Mouse (Mus musculus) intestine, embryonic 15.5 days (tissue): Measurements from ENCODE around the gene Ano1. TPM values are rescaled to one million over a fixed set of nuclear protein-coding genes. Genes with fewer than 3 reads are reported as not detected.

Experiments used
- ATAC-seq: fragments of 200-750 bp; cut with Nextera tagmentation; 2 replicates; pipeline ENCODE4 v1.8.0; 2017; ENCODE audit warnings: moderate TSS enrichment, moderate library complexity
- H3K27ac ChIP-seq: fragments of 300-500 bp; sonication (generic); 2 replicates; pipeline ENCODE4 v1.5.1; 2015; ENCODE audit warnings: mild to moderate bottlenecking, inconsistent platforms
- H3K27me3 ChIP-seq: fragments of 300-500 bp; sonication (generic); replicated peaks from 2 replicates; pipeline ENCODE4 v1.6.1; 2015; ENCODE audit warnings: inconsistent platforms
- H3K36me3 ChIP-seq: fragments of 300-500 bp; sonication (generic); 2 replicates; pipeline ENCODE4 v1.6.1; 2015; ENCODE audit warnings: inconsistent platforms
- H3K4me1 ChIP-seq: fragments of 300-500 bp; sonication (generic); replicated peaks from 2 replicates; pipeline ENCODE4 v1.6.1; 2015; ENCODE audit warnings: inconsistent platforms
- H3K4me2 ChIP-seq: fragments of 300-500 bp; sonication (generic); replicated peaks from 2 replicates; pipeline ENCODE4 v1.6.1; 2015; ENCODE audit warnings: mild to moderate bottlenecking, inconsistent platforms
- H3K4me3 ChIP-seq: fragments of 300-500 bp; sonication (generic); replicated peaks from 2 replicates; pipeline ENCODE4 v1.5.1; 2015; ENCODE audit warnings: inconsistent platforms
- H3K9ac ChIP-seq: fragments of 300-500 bp; sonication (generic); 2 replicates; pipeline ENCODE4 v1.6.1; 2015; ENCODE audit warnings: inconsistent platforms
- H3K9me3 ChIP-seq: fragments of 300-500 bp; sonication (generic); 2 replicates; pipeline ENCODE4 v1.6.1; 2016; ENCODE audit warnings: inconsistent platforms
- WGBS: fragments of 180-500 bp; shearing (Covaris S2); methylation state at CpG from one replicate; pipeline ENCODE4 v1.1.7; 2015; 5-methylcytosine and 5-hydroxymethylcytosine counted together
- polyA plus RNA-seq: library from polyadenylated mRNA; unstranded; fragments of >200 nt; fragmentation: Nextera tagmentation; extraction: Ambion mirVana; gene quantifications from 2 replicates; pipeline ENCODE4 v1.2.1, GENCODE M21; 2015

The Ano1 gene
- polyA plus RNA-seq, 1 experiment from 2014 or later = 27.8 TPM

DNA sequence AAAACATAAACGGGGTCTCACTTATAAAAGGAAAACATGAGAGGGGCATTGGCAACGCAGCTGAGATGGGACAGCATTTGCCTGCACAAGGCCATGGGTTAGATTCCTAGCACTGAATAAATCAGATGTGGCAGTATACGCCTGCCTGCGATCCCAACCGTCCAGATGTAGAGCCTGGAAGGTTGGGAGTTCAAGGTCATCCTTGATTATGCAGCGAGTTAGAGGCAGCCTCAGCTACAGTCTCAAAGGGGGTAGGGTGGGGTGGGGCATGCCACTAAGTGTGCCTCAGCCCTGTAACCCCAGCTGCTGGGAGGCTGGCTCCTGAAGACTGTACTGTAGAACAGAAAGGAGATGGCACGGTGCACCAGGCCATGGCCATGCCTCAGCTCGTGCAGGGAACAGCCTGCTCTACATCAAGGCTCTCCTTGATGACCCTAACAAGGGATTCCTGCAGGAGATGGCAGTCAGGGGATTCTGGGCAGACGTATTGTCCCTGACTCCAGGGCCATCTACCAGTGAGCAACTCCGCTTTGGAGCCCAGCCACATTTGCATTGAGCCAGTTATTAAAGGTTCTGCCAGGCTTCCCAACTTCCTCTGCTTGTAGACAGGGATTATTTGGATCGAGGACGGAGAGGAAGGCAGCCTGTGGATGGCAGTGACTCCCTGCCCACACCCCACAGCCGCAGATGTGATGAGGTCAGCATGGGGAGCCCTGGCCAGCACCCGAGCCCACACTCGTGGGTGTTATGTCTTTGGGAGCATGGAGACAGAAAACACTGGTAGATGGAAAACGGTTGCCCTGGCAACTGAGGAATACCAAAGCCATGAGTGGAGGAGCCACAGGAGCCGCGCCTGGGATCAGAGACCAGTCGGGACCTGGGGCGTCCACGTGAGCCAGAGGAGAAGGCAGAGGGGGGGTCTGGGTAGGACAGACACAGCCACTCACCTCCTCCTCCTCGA, 130.8 kb downstream of the Ano1 start:
- ATAC-seq = no peak
- Histone ChIP-seq H3K9ac (no peak overlapping the region), H3K4me1 (no peaks in the 10 kb centered on the region), H3K27ac (no peak overlapping the region), H3K4me3 (no peak overlapping the region), H3K4me2 (no peak overlapping the region), H3K36me3 (peaks cover 6% of the 10 kb centered on the region; the same call in 1 of the 2 replicates), H3K9me3 (no peaks in the 10 kb centered on the region), H3K27me3 (no peaks in the 10 kb centered on the region)
- WGBS = 68% methylated on average over 22 of the region's 22 CpGs

DNA sequence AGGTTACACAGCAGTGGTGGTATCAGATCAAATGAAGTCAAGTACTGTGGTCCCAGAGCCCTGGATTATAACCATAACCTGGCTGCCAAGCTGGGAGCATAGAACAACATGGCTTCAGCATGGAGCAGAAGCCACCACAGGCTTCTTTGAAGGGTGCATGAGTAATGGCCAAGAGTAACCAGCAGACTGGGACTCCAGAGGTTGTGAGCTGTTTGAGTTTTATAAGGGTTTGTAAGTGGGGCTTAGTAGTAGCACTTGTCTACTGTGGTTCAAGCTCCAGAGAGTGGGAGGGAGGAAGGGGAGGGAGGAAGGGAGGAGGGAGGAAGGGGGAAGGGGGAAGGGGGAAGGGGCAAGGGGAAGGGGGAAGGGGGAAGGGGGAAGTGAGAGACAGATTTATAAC, 131.5 kb downstream of the Ano1 start:
- Histone ChIP-seq H3K9ac (no peak overlapping the region), H3K27ac (no peak overlapping the region)

DNA sequence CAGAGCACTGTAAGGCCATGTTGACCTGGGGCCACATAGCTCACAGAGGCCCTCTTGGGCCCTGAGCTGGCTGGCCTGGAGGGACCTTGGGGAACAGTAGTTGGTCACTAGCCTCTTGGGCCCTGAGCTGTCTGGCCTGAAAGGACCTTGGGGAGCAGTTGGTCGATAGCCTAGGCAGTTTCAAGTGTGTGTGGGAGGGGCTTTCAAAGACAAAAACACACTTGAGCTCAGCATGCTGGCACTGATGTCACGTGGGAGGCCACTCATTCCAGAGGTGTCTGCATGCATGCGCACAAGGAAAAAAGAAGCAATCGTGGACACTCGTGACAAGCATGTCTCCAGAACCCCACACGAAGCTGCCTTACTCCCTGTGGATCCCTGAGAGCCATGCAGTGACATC, 136.4 kb downstream of the Ano1 start:
- H3K4me1 ChIP-seq = no peaks in the 10 kb centered on the region
- WGBS = 72% methylated on average over 6 of the region's 6 CpGs
- no peaks in the 10 kb centered on the region for H3K36me3 ChIP-seq
- ATAC-seq = no peak
- no peaks in the 10 kb centered on the region for H3K27me3 ChIP-seq
- H3K4me2 ChIP-seq = no peak overlapping the region
- no peak overlapping the region for H3K4me3 ChIP-seq
- H3K27ac ChIP-seq = no peak overlapping the region
- H3K9ac ChIP-seq = no peak overlapping the region
- H3K9me3 ChIP-seq = no peaks in the 10 kb centered on the region

More for the DNA sequence above, 131.5 kb downstream of the Ano1 start:
- no peaks in the 10 kb centered on the region for H3K9me3 ChIP-seq
- H3K27me3 ChIP-seq = no peaks in the 10 kb centered on the region
- H3K4me1 ChIP-seq = no peaks in the 10 kb centered on the region
- H3K36me3 ChIP-seq = peaks cover 6% of the 10 kb centered on the region; the same call in 1 of the 2 replicates
- no peak overlapping the region for H3K4me3 ChIP-seq
- H3K4me2 ChIP-seq = no peak overlapping the region
- ATAC-seq = no peak

DNA sequence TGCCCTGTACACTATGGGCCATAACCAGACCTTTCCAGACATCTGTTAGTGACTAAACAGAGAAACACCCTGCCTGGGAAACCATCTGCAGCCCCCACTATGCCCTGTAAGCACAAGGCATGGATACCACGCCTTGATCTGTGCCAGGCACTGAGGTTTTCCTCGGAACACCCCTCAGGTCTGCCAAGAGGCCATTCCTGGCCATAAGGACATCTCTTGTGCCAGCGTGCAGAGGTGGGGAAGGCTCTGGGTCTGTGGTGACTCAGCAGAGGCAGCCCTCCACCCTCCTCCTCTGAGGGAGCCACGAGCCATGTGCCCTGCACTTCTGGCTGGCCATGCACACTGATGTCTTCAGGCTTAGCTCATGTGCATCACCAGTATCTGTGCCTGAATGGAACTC, 138.9 kb downstream of the Ano1 start:
- H3K9ac ChIP-seq = no peak overlapping the region
- H3K27ac ChIP-seq = no peak overlapping the region
- ATAC-seq = no peak
- no peak overlapping the region for H3K4me2 ChIP-seq
- H3K36me3 ChIP-seq = no peaks in the 10 kb centered on the region
- no peaks in the 10 kb centered on the region for H3K27me3 ChIP-seq
- no peaks in the 10 kb centered on the region for H3K4me1 ChIP-seq
- no peaks in the 10 kb centered on the region for H3K9me3 ChIP-seq
- 78% methylated on average over 4 of the region's 4 CpGs for WGBS
- no peak overlapping the region for H3K4me3 ChIP-seq

DNA sequence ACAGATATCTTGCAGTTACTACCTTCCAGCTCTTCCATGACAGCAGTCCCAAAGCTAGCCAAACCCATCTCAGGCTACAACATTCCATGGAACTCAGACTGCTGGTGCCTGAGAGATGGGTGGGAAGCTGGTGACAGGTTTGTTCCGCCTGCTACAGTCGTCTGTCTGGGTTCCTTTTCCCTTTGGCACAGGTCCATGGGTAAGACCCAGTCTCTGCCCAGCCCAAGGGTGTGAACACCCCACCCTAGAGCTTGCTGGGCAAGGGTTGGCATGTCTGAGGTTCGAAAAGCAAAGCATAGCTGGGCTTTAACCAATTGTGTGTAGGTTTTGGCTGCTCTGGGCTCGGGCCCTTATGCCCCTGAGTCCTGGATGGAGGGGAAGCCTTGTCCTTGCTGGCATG, 139.4 kb downstream of the Ano1 start:
- Histone ChIP-seq H3K4me3 (no peak overlapping the region), H3K4me2 (no peak overlapping the region), H3K27me3 (no peaks in the 10 kb centered on the region), H3K9me3 (no peaks in the 10 kb centered on the region), H3K9ac (no peak overlapping the region), H3K4me1 (no peaks in the 10 kb centered on the region), H3K36me3 (no peaks in the 10 kb centered on the region), H3K27ac (no peak overlapping the region)
- WGBS = 72% methylated on average over 4 of the region's 4 CpGs
- ATAC-seq = no peak

DNA sequence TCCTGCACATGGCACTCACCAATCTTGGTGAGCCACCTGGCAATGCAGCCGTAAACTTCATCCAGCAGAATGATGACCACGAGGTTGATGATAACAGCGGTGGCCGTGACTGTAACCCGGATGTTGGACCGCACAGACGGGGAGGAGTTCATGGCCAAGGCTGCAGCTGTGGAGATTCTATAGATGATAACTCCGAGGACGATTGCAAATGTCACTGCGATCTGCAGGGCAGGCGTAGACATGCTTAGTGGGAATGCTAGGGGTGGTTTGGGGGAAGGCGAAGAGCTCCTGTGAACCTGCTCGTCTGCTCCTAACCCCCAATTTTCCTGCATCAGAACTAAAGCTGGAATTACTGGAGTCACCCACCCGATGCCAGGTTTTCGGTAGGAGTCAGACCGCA, 140.2 kb downstream of the Ano1 start:
- ATAC-seq = no peak
- no peaks in the 10 kb centered on the region for H3K9me3 ChIP-seq
- no peak overlapping the region for H3K9ac ChIP-seq
- no peaks in the 10 kb centered on the region for H3K27me3 ChIP-seq
- H3K4me2 ChIP-seq = no peak overlapping the region
- no peak overlapping the region for H3K4me3 ChIP-seq
- no peaks in the 10 kb centered on the region for H3K4me1 ChIP-seq
- no peak overlapping the region for H3K27ac ChIP-seq
- 90% methylated on average over 16 of the region's 16 CpGs for WGBS
- no peaks in the 10 kb centered on the region for H3K36me3 ChIP-seq

DNA sequence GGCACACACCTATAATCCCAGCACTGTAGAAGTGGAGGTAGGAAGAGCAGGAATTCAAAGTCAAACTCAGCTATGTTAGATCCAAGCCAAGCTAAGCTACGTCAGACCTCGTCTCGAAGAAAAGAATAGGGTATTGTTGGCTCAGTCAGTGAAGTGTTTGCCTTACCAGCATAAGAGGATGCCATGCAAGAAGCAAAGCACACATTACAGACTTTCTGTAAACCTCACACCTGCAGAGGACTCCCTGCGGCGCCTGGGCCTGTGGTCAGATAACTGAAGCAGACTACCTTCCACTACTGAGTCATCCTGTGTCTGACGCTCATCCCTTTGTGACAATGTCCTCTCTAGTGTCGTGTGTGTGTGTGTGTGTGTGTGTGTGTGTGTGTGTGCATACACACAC, 142.2 kb downstream of the Ano1 start:
- Histone ChIP-seq H3K9ac (no peak overlapping the region), H3K36me3 (no peaks in the 10 kb centered on the region), H3K27ac (no peak overlapping the region), H3K4me2 (no peak overlapping the region), H3K9me3 (no peaks in the 10 kb centered on the region), H3K4me3 (no peak overlapping the region), H3K27me3 (no peaks in the 10 kb centered on the region), H3K4me1 (0 out of 2 replicates have a peak, but pooled peaks cover 3% of the 10 kb centered on the region)
- WGBS = 82% methylated on average over 7 of the region's 7 CpGs
- ATAC-seq = no peak

DNA sequence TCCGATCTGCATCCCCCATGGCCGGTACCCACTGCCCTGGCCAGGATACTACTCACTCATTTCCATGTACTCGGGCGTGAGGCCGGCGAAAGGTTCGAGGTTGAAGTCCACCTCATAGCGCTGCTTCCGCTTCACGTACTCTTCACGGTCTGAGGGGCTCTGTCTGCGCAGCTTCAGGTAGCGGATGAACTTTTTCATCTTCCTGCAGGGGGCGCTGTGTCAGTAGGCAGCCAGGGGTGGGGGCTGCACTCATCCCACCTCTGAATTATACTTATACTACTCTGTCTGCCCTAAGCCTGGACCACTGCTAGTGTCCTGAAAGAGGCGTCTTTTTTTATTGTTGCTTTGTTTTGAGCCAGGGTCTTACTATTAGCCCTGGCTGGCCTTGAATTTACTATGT, 143.9 kb downstream of the Ano1 start:
- WGBS = 90% methylated on average over 15 of the region's 15 CpGs
- no peak for ATAC-seq
- 0 out of 2 replicates have a peak, but pooled peaks cover 4% of the 10 kb centered on the region for H3K4me1 ChIP-seq

DNA sequence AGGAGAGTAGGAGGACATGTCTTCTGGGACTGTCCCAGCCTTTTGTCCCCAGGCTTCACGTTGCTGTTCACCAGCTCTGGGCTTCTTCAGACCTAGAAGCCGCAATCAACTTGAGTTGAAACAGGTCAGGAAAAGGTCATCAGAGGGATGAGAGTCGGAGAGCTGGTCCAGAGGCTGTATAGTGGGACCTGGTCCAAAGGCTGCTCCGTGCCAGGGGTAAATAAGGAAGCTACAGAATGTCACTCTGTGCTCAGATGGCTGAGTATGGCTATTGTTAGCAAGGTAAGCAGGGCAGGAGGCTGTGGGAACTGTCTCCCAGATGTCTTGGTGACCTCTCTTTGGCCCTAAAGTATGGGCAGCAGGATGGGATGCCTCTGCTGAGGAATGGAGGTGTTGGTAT, 147.0 kb downstream of the Ano1 start:
- no peaks in the 10 kb centered on the region for H3K9me3 ChIP-seq
- 41% methylated on average over 4 of the region's 4 CpGs for WGBS
- no peak overlapping the region for H3K4me2 ChIP-seq
- no peak overlapping the region for H3K9ac ChIP-seq
- no peaks in the 10 kb centered on the region for H3K36me3 ChIP-seq
- no peak overlapping the region for H3K27ac ChIP-seq
- H3K4me3 ChIP-seq = no peak overlapping the region
- 0 out of 2 replicates have a peak, but pooled peaks cover 4% of the 10 kb centered on the region for H3K4me1 ChIP-seq
- ATAC-seq = no peak
- H3K27me3 ChIP-seq = no peaks in the 10 kb centered on the region

More for the DNA sequence above, 143.9 kb downstream of the Ano1 start:
- no peak overlapping the region for H3K4me3 ChIP-seq
- no peaks in the 10 kb centered on the region for H3K9me3 ChIP-seq
- H3K36me3 ChIP-seq = no peaks in the 10 kb centered on the region
- no peaks in the 10 kb centered on the region for H3K27me3 ChIP-seq
- H3K4me2 ChIP-seq = no peak overlapping the region
- no peak overlapping the region for H3K9ac ChIP-seq
- no peak overlapping the region for H3K27ac ChIP-seq

DNA sequence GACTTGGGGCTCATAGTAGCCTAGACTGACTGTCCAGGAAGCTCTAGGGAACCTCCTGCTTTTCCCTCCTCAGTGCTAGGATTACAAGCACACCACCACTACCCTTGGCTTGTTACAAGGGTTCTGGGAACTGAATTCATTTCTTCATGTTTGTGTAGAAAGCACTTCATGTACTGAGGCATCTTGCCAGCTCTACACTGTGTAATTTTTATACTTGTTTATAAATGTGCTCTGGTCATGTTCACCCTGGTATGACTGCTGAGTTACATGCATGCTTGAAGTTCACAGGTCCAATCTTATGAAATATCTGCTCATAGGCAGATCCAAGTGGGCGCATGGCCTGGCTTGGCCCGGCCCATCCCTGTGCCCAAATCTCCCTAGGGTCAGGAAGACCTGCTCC, 147.5 kb downstream of the Ano1 start:
- Histone ChIP-seq H3K4me3 (no peak overlapping the region), H3K4me2 (no peak overlapping the region), H3K4me1 (0 out of 2 replicates have a peak, but pooled peaks cover 4% of the 10 kb centered on the region), H3K9me3 (no peaks in the 10 kb centered on the region), H3K27me3 (no peaks in the 10 kb centered on the region), H3K36me3 (no peaks in the 10 kb centered on the region), H3K27ac (no peak overlapping the region), H3K9ac (no peak overlapping the region)
- WGBS = 95% methylated on average over 2 of the region's 2 CpGs
- no peak for ATAC-seq

DNA sequence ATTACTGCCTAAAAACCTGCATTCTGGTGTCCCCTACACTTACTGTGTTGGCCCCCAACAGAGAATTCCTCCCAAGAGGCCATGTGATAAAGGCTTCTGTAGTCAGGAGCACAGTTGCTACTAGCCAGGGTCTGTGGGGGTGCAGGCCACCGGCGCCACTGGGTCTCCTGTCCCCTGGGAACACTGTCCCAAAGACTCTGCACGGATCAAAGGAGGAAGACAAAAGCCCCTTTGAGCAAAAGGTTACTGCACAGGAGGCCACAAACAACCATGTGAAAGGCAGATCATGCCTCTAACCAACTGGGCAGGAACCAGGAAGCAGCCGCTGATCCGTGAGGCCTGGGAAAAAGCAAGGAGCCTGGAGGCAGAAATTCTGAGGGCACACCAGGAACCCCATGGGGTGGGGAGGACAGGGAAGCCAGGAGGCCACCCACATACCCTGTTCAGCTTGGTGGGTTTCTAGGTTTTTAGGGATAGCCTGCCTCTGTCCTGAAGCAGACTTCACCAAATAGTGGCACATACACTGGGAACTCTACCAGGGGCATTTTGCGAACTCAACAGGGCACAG, 151.4 kb downstream of the Ano1 start:
- no peak overlapping the region for H3K27ac ChIP-seq
- H3K36me3 ChIP-seq = peaks cover 3% of the 10 kb centered on the region; the same call in 1 of the 2 replicates
- 0 out of 2 replicates have a peak, but pooled peaks cover 4% of the 10 kb centered on the region for H3K4me1 ChIP-seq
- no peaks in the 10 kb centered on the region for H3K27me3 ChIP-seq
- no peak for ATAC-seq
- no peak overlapping the region for H3K9ac ChIP-seq
- H3K9me3 ChIP-seq = no peaks in the 10 kb centered on the region
- WGBS = 74% methylated on average over 6 of the region's 6 CpGs
- H3K4me3 ChIP-seq = no peak overlapping the region
- H3K4me2 ChIP-seq = no peak overlapping the region

DNA sequence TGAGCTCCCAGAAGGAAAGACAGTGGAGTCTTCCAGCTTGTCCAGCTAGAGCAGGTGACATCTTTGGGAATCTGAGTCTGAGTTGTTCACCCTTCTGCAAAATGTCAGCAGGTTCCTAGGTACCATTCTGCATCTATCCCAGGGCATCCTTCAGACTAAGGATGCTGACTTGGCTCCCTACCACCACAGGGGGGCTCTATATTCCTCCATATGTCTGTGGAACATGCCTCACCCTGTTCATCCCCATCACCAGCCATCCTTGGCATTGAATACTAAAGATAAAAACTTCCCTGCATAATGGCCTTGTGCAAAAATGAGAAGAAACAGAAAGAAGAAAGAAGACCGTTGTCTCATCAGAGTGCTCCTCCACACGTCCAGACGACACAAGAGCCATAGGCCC, 162.3 kb downstream of the Ano1 start:
- no peaks in the 10 kb centered on the region for H3K36me3 ChIP-seq
- H3K4me3 ChIP-seq = no peak overlapping the region
- H3K27me3 ChIP-seq = no peaks in the 10 kb centered on the region
- no peaks in the 10 kb centered on the region for H3K9me3 ChIP-seq
- no peak overlapping the region for H3K9ac ChIP-seq
- ATAC-seq = no peak
- no peak overlapping the region for H3K4me2 ChIP-seq
- H3K27ac ChIP-seq = no peak overlapping the region
- WGBS = 75% methylated on average over 3 of the region's 3 CpGs
- H3K4me1 ChIP-seq = no peaks in the 10 kb centered on the region
